Mouse (Mus musculus): ENCODE data around the gene Glrb.
A peak's percentile ranks its signal among the peaks of the same experiment; 100 is the strongest.

Glrb gene

DNA sequence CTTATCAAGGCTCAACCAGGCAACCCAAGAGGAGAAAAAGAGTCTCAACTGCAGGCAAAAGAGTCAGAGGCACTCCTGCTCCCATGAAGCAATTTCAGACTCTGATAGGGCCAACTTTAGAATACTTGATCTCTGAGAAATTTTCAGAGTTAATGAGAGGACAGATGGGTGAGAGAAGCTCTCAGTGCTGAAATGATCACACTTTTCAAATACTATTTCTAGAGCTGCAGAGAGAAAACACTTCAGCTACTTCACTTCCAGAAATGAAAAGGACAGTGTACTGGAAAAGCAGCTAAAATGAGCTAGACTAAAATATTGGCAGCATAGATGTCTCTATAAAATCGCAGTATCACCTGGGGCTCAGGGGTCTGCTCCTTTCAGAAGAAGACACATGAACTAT is 94.8 kb downstream of the Glrb start:
- DNase-seq = no peak

DNA sequence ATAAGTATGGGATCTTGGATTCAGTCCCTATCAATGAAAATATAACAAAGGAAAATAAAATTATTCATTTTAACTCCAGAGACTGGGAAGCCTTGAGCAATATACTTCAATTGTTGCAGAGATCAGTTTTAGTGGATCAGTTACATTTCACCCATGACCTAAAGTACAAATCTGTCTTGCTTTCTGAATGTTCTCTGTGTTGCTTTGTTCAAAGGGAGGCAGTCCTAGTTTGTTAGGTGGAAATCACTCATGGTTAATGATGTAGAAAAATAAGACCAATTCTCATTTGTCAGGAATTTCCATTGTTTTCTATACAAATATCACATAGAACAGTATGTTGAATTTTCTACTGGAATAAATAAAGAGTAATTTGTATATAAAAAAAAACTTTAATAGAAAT is 99.7 kb downstream of the Glrb start:
- no peak for DNase-seq

DNA sequence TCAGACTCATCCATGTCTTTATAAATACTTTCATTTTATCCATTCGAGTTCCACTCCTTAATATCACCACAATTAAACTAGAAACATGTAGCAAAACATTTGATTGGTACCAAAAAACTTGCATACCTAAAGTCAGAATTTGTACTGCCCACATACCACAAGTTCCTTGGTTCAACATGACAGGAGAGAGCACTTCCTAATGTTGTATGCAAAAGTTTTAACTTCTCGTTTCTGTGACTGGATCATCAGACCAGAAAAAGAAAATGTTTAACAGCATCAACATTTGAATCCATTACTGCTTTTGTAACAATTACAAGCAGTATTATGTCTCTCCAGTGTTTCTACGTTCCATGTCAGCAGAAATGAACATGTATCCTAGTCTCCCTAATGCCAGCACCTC is 101.2 kb downstream of the Glrb start:
- DNase-seq = no peak

DNA sequence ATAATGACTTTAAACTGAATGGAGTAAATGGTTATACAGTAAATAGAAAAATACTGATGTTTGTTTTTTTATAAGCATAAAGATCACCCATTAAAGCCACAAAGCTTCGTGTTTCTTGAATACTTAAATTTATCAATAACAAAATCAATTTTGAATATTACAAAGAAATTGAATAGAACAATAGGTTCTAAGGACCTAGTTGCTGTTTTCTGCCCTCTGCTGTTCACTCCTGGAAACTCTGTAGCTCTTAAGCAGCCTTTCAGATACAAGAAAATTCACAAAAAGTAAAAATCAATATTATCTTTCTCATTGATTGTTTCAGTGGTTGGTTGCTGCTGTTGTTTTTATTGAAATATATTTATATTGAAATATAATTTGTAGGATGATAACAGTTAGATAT is 108.1 kb downstream of the Glrb start:
- DNase-seq = peak; percentile 57

DNA sequence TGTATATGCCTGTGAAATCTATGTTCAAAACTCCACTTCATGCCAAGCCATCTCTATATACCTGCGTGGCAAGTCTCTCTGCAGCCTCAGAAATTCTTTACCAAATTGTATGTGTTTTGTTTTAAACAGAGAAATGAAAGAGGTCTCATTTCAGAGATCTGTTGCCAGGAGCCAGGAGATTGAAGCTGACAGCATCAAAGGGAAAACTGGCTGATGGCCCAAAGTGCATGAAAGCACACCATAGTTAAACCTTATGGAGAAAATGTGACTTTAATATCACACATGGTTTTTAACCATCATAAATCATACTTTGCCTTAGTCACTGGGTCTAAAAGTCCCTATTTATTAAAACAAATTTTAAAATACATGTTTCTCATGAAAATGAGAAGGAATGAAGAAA is 109.6 kb downstream of the Glrb start:
- DNase-seq = no peak

DNA sequence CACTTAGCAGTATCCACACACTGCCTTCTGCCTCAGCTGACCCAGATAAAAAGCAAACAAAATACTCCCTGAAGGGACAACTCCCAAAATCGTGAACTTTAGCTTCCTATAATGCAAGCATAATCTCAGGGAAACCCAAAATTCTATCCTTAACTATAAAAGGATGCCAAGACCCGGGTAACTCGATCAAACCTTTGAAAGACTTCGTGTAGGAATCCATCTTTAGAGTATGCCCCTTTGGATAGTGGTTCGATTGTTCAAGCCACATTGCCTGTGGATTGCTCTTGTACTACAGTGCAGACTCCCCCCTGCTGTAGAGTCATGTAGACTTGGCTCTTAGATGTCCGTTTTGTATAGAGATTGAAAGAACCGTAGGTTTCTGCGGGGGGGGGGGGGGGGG is 110.2 kb downstream of the Glrb start:
- no peak for DNase-seq

DNA sequence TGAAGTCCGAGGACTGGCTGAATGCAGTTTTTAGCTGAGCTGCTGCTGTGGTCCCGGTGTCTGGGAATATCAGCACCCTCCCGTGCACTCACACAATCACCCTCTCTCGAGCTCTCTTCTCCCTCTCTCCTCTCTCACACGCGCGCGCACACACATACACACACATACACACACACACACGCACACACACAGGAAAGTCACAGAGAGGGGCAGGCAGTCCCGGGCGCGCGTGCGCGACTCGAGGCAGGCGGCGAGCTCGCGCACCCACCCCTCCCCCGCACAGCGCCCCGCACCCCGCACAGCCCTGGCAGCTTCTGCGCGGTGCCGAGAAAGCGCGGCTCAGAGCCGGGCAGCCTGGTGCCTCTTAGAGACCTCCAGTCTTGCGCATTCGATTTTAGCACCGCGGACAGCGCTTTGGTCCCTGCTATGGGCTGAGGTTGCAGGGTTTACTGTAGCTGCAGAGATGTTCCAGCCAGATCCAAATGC is 110.8 kb downstream of the Glrb start, which contains the start of gene Gria2:
Gene Gria2, minus strand, starts transcription at position 240 of the 486 bp plus-strand sequence.
- peak; percentile 93 for DNase-seq

DNA sequence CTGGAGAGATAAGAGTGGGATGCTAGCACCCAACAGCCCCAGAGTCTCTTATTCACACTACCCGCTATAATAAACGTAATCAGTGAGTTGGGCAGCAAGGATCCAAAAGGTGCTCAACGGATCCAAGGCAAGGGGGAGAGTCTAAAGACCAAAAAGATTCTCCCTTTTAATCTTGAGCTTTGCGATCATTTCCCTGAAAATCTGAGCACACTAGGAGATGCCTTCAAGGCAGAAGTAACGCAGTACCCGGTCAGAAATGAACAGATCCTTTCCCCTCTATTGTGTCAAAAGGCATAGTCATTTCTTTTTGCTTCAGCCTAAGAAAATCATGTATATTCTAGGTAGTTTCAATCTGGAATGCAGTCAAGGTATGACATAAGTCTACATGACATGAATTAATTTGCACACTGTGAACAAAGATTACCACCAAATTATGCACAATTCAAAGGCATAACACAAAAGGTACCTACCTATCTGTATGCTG is 111.6 kb downstream of the Glrb start:
- peak; percentile 54 for DNase-seq

DNA sequence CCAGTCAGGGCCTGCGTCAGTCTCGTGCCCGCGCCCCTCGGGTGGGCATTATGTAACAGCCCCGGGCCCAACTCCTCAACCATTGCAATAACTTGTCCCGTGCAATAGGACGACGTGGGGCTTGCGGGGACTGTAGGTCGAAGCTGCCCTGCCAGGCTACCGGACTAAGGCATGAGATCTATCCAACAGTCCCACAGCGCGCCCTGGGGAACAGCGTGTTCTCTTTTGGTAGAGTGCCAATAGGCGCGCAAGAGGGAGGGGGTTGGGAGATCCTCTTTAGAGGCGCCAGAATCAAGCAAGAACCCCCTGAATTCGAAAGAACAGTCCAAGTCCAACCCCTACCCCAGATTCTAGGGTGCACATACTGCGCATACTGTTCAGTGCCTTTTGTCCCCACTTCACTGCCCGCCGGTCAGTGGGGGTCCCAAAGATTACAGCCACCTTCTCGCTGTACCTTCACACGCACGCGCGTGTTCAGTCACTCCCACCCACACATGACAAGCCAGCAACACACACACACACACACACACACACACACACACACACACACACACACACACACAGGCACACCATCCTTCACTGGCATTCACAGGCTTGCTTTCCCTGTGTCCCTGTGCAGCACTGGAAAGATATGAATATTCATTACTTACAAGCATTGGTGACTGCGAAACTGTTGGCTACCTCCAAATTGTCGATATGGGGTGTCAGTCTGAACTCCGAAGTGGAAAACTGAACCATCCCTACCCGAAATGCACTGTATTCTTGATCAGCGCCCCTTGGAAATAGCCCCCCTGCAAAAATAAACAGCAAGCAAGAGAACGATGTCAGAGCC is 112.2 kb downstream of the Glrb start:
- DNase-seq = peak; percentile 89

DNA sequence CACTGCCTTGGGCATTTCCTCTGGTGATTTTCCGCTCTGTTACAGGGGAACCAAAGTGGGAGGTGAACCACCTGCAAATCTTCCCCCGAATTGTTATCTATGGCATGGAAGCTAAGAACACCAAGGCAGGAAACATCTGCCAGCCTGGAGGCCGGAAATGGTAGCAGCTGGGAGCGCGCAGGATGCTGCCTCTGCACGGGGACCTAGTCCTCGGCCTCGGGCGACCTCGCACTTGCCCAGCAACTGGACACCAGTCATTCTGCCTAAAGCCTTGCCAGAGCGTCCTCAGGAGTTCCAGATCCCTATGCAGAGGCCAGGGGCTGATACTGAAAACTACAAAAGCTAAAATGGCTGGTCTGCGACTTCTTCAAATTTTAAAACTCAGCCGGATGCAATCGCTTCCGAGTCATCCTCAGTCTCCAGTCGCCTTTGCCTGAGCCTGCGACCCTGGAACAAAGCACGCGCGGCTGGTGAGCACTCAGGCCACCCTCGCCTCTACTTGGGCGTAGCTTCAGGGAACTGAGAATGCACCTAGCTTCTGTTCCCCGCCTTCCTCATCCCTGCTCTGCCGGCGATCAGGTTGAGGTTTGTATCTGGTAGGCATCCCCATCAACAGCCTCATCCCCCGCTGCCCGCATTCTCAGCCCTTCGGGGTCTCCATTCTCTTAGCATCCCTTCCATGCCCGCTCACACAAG is 113.0 kb downstream of the Glrb start:
- peak; percentile 63 for DNase-seq

DNA sequence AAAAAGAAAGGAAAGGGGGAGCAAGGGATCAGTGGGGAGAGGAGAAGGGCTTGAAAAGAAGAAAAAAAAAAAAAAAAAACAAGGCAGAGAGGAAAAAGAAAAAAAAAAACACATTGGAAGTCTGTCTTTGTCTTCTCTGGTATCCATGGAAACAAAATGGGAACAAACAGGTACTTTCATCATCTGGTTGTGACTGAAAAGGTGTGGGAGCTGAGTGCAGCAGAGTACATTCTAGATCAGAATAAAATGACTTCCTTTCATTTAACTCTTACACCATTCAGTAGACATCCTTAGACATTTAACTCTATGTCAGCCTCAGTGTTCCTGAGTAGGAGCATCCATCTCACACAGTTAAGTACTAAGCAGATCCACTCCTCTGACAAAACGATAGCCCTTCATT is 115.5 kb downstream of the Glrb start:
- no peak for DNase-seq

DNA sequence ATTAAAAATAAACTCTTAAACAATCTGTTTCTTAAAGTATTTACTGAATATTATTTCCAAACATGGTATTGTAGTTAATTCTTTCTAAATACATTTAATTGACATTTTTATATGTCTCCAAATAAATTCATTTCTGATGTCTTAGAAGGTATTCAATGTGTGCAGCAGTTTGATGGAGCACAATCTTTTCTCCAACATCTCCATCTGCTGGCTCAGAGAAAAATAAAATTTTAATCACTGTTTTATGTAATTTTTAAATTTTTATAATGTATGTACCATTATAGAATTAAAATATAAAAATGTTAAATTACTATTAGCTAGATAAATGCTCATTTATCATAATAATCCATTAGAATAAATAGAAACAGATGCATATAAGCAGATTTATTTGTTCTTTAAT is 116.7 kb downstream of the Glrb start:
- DNase-seq = no peak

DNA sequence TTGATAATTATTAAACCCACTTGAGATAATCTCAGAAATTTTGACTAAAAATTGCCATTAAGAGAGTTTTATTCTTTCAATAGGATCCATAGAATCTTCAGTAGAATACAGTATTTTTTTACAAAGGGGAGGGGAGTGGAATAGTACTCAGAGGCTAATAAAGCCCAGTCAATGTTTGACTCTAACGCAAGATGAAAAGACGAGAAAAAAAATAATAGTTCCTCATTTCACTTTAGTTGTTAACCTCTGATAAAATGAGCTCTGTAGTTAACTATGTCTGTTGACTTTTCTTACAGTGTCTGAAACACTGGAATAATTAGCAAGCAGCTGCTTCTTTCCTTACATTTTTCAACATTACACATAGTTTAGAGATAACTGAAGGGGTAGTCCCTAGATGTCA is 118.2 kb downstream of the Glrb start:
- DNase-seq = no peak
